Mouse (Mus musculus): Measurements from ENCODE around the gene Cstf1.

DNA sequence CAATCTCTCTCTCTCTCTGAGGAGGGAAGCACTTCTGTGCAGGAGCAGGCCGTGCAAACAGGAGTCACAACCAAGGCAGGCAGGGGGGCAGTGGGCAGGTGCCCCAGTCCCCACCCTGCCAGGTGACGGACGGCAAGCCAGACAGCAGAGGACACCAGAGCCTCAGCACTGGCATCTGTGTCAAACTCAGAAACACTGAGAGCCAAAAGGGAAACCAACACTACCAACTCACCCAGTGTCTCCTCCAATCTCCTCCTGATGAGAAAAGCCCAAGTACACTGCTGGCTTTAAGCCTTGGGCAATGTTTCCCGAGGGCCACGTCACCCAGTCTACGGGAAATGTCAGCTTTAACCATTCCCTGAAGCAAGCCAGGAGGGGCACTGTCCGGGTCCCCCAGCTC lies 7.3 kb upstream of the Cstf1 start:
- no peak for TF ChIP-seq EP300 (IDR thresholded peaks at IDR 0.05)
- TF ChIP-seq CTCF (IDR thresholded peaks at IDR 0.05) = no peak
